Mouse (Mus musculus): ENCODE measurements at regions not wholly inside any gene's neighbourhood (a gene's known extent, or its start where the extent isn't known, plus 50 kb on each side); places are given as distances from the start of the nearest gene placed in this dataset.

DNA sequence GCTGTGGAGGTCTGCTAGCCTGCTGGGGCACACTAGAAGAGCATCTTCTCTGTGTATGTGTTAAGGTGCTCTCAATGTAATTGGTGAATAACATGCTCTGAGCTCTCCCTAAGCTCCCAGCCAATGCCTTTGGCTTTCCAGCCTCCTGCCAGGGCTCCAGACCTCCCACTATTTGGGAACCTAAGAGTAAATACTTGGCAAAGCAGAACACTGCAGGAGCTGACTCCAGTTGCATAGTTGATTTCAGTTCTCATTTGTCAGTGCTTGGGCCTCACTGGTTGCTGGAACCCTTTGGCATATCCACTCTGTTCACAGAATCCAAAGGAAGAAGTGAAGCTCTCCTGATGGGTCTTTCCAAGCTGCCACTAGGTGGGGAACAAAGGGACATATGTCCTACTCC, 602.7 kb downstream of the Gm826 start:
- no peak for TF ChIP-seq POLR2A (IDR thresholded peaks at IDR 0.05; ENCODE audit: insufficient read depth, low read length)
- no peak for TF ChIP-seq CTCF (IDR thresholded peaks at IDR 0.05; ENCODE audit: low read depth, low read length)

Data from ES-Bruce4 (cell line).